Comparison of ENCODE assay signal across 10 mouse cellular contexts in the genomic region with DNA sequence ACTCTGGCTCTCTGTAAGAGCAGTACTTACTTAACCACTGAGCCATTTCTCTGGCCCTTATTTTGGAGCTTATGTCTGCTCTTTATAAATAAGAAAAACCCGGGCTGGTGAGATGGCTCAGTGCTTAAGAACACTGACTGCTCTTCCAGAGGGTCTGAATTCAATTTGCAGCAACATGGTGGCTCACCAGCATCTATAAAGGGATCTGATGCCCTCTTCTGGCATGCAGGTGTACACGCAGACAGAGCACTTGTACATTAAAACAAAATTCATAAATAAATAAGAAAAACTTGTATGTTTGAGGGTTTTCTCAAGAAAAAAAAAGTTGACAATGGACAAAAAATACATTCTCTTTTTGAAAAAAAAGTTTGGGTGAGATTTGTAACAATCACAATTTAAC. TPM values are rescaled to one million over a fixed set of nuclear protein-coding genes. Genes with fewer than 3 reads are reported as not detected.
DNase-seq lines count a peak whose midpoint lies in the region; ATAC-seq and TF ChIP-seq lines count a peak whose summit lies in the region.
"Had no signal": no experiment of that assay in that cellular context is flagged by ENCODE, and none has a peak within 500 bp of the region (broad histone marks: within the 10 kb centered on the region; RNA-seq: fewer than 3 reads in every experiment).

No protein-coding gene starts in this region.

- no peak for ATAC-seq in kidney, embryonic 14.5 days (ENCODE audit: low FRiP score, low TSS enrichment)

- H3K9ac ChIP-seq in kidney, embryonic 14.5 days (ENCODE audit: low read depth, low read length) = no peak overlapping the region
- H3K9ac ChIP-seq: limb, embryonic 13.5 days had no signal

- TF ChIP-seq POLR2A in brain, embryonic 14.5 days (IDR thresholded peaks at IDR 0.05; ENCODE audit: borderline replicate concordance, extremely low read depth, insufficient read depth, insufficient read length, poor library complexity, severe bottlenecking) = no peak
- TF ChIP-seq POLR2A in lung, adult 2 months (IDR thresholded peaks at IDR 0.05; ENCODE audit: borderline replicate concordance, extremely low read depth, low read depth, low read length) = no peak

- no peak overlapping the region for H3K27ac ChIP-seq in kidney, embryonic 14.5 days (ENCODE audit: low read depth, low read length)
- H3K27ac ChIP-seq: limb, embryonic 13.5 days had no signal

- DNase-seq in kidney, adult 11 months = peak; percentile 10
- DNase-seq in Muller cell, postnatal 12 days (ENCODE audit: inconsistent ontology term) = peak; percentile 9
- peak; percentile 53 for DNase-seq in brain, embryonic 14.5 days (ENCODE audit: low read depth)
- no peak for DNase-seq in lung, adult 2 months
- DNase-seq in urinary bladder, postnatal 14 days (ENCODE audit: low spot score) = no peak
- no peak for DNase-seq in thymus, postnatal 25 days
- no peak for DNase-seq in thymus, postnatal 10 days (ENCODE audit: low spot score in 2 of 2)

- H3K4me1 ChIP-seq in kidney, embryonic 14.5 days (ENCODE audit: control insufficient read depth, insufficient read depth, low read length) = no peaks in the 10 kb centered on the region
- no peaks in the 10 kb centered on the region for H3K4me1 ChIP-seq in lung, adult 2 months (ENCODE audit: control insufficient read depth, insufficient read depth, low read length)
- H3K4me1 ChIP-seq: limb, embryonic 13.5 days had no signal

- no peaks in the 10 kb centered on the region for H3K27me3 ChIP-seq in kidney, embryonic 14.5 days (ENCODE audit: control insufficient read depth, insufficient read depth, low read length)
- H3K27me3 ChIP-seq: limb, embryonic 13.5 days had no signal

- H3K9me3 ChIP-seq in kidney, embryonic 14.5 days (ENCODE audit: control insufficient read depth, low read length) = no peaks in the 10 kb centered on the region
- H3K9me3 ChIP-seq: limb, embryonic 13.5 days had no signal

- TF ChIP-seq CTCF in brain, embryonic 14.5 days (IDR thresholded peaks at IDR 0.05; ENCODE audit: borderline replicate concordance, extremely low read depth, insufficient read depth, insufficient read length) = peak; percentile 44; the same call in 1 of the 2 replicates
- TF ChIP-seq CTCF in lung, adult 2 months (IDR thresholded peaks at IDR 0.05; ENCODE audit: insufficient read depth, low read length) = peak; percentile 37; the same call in 1 of the 2 replicates

- no peak overlapping the region for H3K4me2 ChIP-seq in kidney, embryonic 14.5 days (replicated peaks; ENCODE audit: low read depth, low read length)
- H3K4me2 ChIP-seq: limb, embryonic 13.5 days had no signal

- 45% methylated on average over 2 of the region's 2 CpGs for WGBS in kidney, embryonic 14.5 days
- WGBS in lung, adult 2 months = 37% methylated on average over 2 of the region's 2 CpGs

- H3K4me3 ChIP-seq in kidney, embryonic 14.5 days (ENCODE audit: low read length) = no peak overlapping the region
- no peak overlapping the region for H3K4me3 ChIP-seq in lung, adult 2 months (replicated peaks; ENCODE audit: extremely low read depth, low read depth, low read length)
- H3K4me3 ChIP-seq: limb, embryonic 13.5 days had no signal

- H3K36me3 ChIP-seq in kidney, embryonic 14.5 days (ENCODE audit: control insufficient read depth, insufficient read depth, low read length) = no peaks in the 10 kb centered on the region
- H3K36me3 ChIP-seq: limb, embryonic 13.5 days had no signal

RNA-seq across cellular contexts. Expression of a gene that starts 28.1 kb away (rescaled TPM):
- polyA plus RNA-seq in kidney, embryonic 14.5 days (2014; fragmentation: Nextera tagmentation; extraction: Ambion mirVana) = not detected in 2 replicates
- polyA plus RNA-seq in brain, embryonic 14.5 days (2012; rRNA removed) = not detected in 2 replicates
- polyA plus RNA-seq in lung, adult 2 months (2012; rRNA removed) = not detected in 2 replicates
- polyA plus RNA-seq: gonadal fat pad, adult 2 months; limb, embryonic 13.5 days had no signal

Comparison
In these comparisons a context has a peak if more than half of its experiments do, and no peak if none do; other contexts are left out.
1. DNase-seq: peak in kidney, adult 11 months (single experiment), Muller cell, postnatal 12 days (single experiment) and brain, embryonic 14.5 days (single experiment); none in lung, adult 2 months (single experiment), urinary bladder, postnatal 14 days (single experiment), thymus, postnatal 25 days (single experiment) and thymus, postnatal 10 days (0 of 2).